Comparison of ENCODE assay signal across 16 mouse cellular contexts in genomic region chr8:61572697-61573096, GRCm38 (mm10).
"Had no signal": no experiment of that assay in that cellular context is flagged by ENCODE, and none has a peak within 500 bp of the region (broad histone marks: within the 10 kb centered on the region; RNA-seq: fewer than 3 reads in every experiment).

No protein-coding gene starts in this region.

- ATAC-seq: liver, embryonic 12.5 days; midbrain, embryonic 16.5 days had no signal

- DNase-seq: kidney, adult 11 months; kidney, adult 9 months; kidney, postnatal 10 days; kidney, postnatal 4 days; retina, postnatal 1 day; right cerebral cortex, postnatal 4 days; thymus, postnatal 4 days had no signal

- H3K4me1 ChIP-seq: liver, embryonic 12.5 days; midbrain, embryonic 12.5 days had no signal

- H3K27ac ChIP-seq: layer of hippocampus, adult 2 months; limb, embryonic 12.5 days; liver, embryonic 12.5 days; macrophage; midbrain, embryonic 12.5 days; neural tube, embryonic 13.5 days; stomach, postnatal 0 days had no signal

- H3K27me3 ChIP-seq: limb, embryonic 12.5 days; liver, embryonic 12.5 days; midbrain, embryonic 12.5 days; neural tube, embryonic 13.5 days had no signal

- H3K9me3 ChIP-seq: limb, embryonic 12.5 days; liver, embryonic 12.5 days; megakaryocyte, embryonic 14.5 days; midbrain, embryonic 12.5 days; neural tube, embryonic 13.5 days had no signal

- H3K9ac ChIP-seq: limb, embryonic 12.5 days; liver, embryonic 12.5 days; midbrain, embryonic 12.5 days; neural tube, embryonic 13.5 days had no signal

- H3K4me3 ChIP-seq: layer of hippocampus, adult 2 months; limb, embryonic 12.5 days; liver, embryonic 12.5 days; midbrain, embryonic 12.5 days; neural tube, embryonic 13.5 days had no signal

- H3K36me3 ChIP-seq: liver, embryonic 12.5 days; midbrain, embryonic 12.5 days; neural tube, embryonic 13.5 days had no signal

- H3K4me2 ChIP-seq: limb, embryonic 12.5 days; liver, embryonic 12.5 days; midbrain, embryonic 12.5 days; neural tube, embryonic 13.5 days had no signal
